Mouse (Mus musculus): ENCODE data around the gene Mef2a. TPM values are rescaled to one million over a fixed set of nuclear protein-coding genes. Genes with fewer than 3 reads are reported as not detected.
A peak's percentile ranks its signal among the peaks of the same experiment; 100 is the strongest.

Gene Mef2a
- polyA plus RNA-seq, 1 experiment = 64.5 TPM

DNA sequence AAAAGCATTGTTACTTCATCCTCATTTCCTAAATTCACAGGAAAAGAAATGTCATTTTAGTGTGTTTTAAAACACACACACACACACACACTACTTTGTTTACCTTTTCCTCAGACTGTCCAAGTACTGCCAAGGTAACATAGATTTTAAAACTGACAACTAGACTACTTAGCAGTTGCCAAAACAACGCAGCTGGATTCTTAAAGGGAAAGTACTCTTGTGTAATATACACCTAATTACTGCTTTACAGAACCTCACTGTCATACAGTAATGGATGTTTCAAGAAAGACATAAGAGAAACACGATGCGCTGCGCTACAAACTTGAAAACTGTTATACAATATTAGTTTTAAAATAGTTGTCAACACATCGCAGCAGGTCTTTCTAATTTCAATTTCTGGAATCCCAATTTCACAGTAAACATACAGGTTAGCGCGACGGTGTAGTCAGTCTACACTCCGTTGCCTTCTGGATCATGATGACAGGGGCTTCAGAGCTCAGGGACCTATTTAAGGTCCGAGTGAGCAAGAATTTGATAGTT is 1.2 kb downstream of the Mef2a start:
- peaks cover 58% of the 10 kb centered on the region for H3K79me2 ChIP-seq (ENCODE audit: control insufficient read depth, insufficient read depth)
- TF ChIP-seq POLR2A (IDR thresholded peaks at IDR 0.05; ENCODE audit: insufficient read length, low read depth) = no peak
- TF ChIP-seq MYOG (IDR thresholded peaks at IDR 0.05; ENCODE audit: control insufficient read depth in 1 of 3, insufficient read depth in 1 of 3, insufficient read length in 2 of 3, low read depth in 2 of 3) = no peak
- no peak for TF ChIP-seq MAX (IDR thresholded peaks at IDR 0.05; ENCODE audit: low read depth)
- no peak for TF ChIP-seq CEBPB (IDR thresholded peaks at IDR 0.05; ENCODE audit: insufficient read depth, poor library complexity, severe bottlenecking)
- no peak for TF ChIP-seq REST (IDR thresholded peaks at IDR 0.05; ENCODE audit: insufficient read depth, insufficient read length)
- no peak for TF ChIP-seq USF1 (IDR thresholded peaks at IDR 0.05; ENCODE audit: low read depth)
- no peak for TF ChIP-seq SRF (IDR thresholded peaks at IDR 0.05; ENCODE audit: control insufficient read depth, insufficient read length, low read depth)
- TF ChIP-seq POLR2AphosphoS2 (IDR thresholded peaks at IDR 0.05; ENCODE audit: insufficient read length, low read depth) = no peak
- no peak for TF ChIP-seq MYOD1 (IDR thresholded peaks at IDR 0.05; ENCODE audit: control insufficient read depth in 1 of 3, insufficient read length in 2 of 3, low read depth in 2 of 3)
- TF ChIP-seq E2F4 (IDR thresholded peaks at IDR 0.05; ENCODE audit: insufficient read depth) = no peak
- no peak for TF ChIP-seq TCF3 (IDR thresholded peaks at IDR 0.05; ENCODE audit: insufficient read length, low read depth)
- no peak for TF ChIP-seq TCF12 (IDR thresholded peaks at IDR 0.05; ENCODE audit: insufficient read depth, poor library complexity, severe bottlenecking)
- no peaks in the 10 kb centered on the region for H3K27me3 ChIP-seq (ENCODE audit: control insufficient read depth, insufficient read depth, insufficient read length)
- peak overlapping the region; percentile 89 for H3ac ChIP-seq (ENCODE audit: control insufficient read depth, insufficient read length)
- H3K4me2 ChIP-seq (ENCODE audit: low read depth) = peak overlapping the region; percentile 76
- H3K36me3 ChIP-seq (ENCODE audit: control insufficient read depth, insufficient read depth) = peaks cover 10% of the 10 kb centered on the region
- H3K4me3 ChIP-seq = peak overlapping the region; percentile 57

- TF ChIP-seq POLR2AphosphoS2 (IDR thresholded peaks at IDR 0.05; ENCODE audit: insufficient read length, low read depth) (peak; percentile 24), CEBPB (IDR thresholded peaks at IDR 0.05; ENCODE audit: insufficient read depth, poor library complexity, severe bottlenecking) (no peak)
- peaks cover 76% of the 10 kb centered on the region for H3K79me2 ChIP-seq (ENCODE audit: control insufficient read depth, insufficient read depth)
- H3K4me2 ChIP-seq (ENCODE audit: low read depth) = peak overlapping the region; percentile 76
- peaks cover 10% of the 10 kb centered on the region for H3K36me3 ChIP-seq (ENCODE audit: control insufficient read depth, insufficient read depth)
- no peak overlapping the region for H3ac ChIP-seq (ENCODE audit: control insufficient read depth, insufficient read length)
- no peaks in the 10 kb centered on the region for H3K27me3 ChIP-seq (ENCODE audit: control insufficient read depth, insufficient read depth, insufficient read length)
- H3K4me3 ChIP-seq = peak overlapping the region; percentile 57
Observed at GRCm38 (mm10) chr7:67369645-67370044, 3.0 kb downstream of the Mef2a start.

- TF ChIP-seq TCF12 (IDR thresholded peaks at IDR 0.05; ENCODE audit: insufficient read depth, poor library complexity, severe bottlenecking) = no peak
- TF ChIP-seq REST (IDR thresholded peaks at IDR 0.05; ENCODE audit: insufficient read depth, insufficient read length) = no peak
- TF ChIP-seq TCF3 (IDR thresholded peaks at IDR 0.05; ENCODE audit: insufficient read length, low read depth) = no peak
- no peak for TF ChIP-seq MYOD1 (IDR thresholded peaks at IDR 0.05; ENCODE audit: control insufficient read depth in 1 of 3, insufficient read length in 2 of 3, low read depth in 2 of 3)
- no peak for TF ChIP-seq POLR2AphosphoS2 (IDR thresholded peaks at IDR 0.05; ENCODE audit: insufficient read length, low read depth)
- TF ChIP-seq MAX (IDR thresholded peaks at IDR 0.05; ENCODE audit: low read depth) = no peak
- no peak for TF ChIP-seq USF1 (IDR thresholded peaks at IDR 0.05; ENCODE audit: low read depth)
- TF ChIP-seq SRF (IDR thresholded peaks at IDR 0.05; ENCODE audit: control insufficient read depth, insufficient read length, low read depth) = no peak
- no peak for TF ChIP-seq POLR2A (IDR thresholded peaks at IDR 0.05; ENCODE audit: insufficient read length, low read depth)
- no peak for TF ChIP-seq MYOG (IDR thresholded peaks at IDR 0.05; ENCODE audit: control insufficient read depth in 1 of 3, insufficient read depth in 1 of 3, insufficient read length in 2 of 3, low read depth in 2 of 3)
- no peak for TF ChIP-seq CEBPB (IDR thresholded peaks at IDR 0.05; ENCODE audit: insufficient read depth, poor library complexity, severe bottlenecking)
- TF ChIP-seq E2F4 (IDR thresholded peaks at IDR 0.05; ENCODE audit: insufficient read depth) = no peak
- Histone ChIP-seq H3K4me2 (ENCODE audit: low read depth) (peak overlapping the region; percentile 64), H3K36me3 (ENCODE audit: control insufficient read depth, insufficient read depth) (peaks cover 10% of the 10 kb centered on the region), H3K4me3 (peak overlapping the region; percentile 57), H3ac (ENCODE audit: control insufficient read depth, insufficient read length) (no peak overlapping the region), H3K79me2 (ENCODE audit: control insufficient read depth, insufficient read depth) (peaks cover 88% of the 10 kb centered on the region), H3K27me3 (ENCODE audit: control insufficient read depth, insufficient read depth, insufficient read length) (no peaks in the 10 kb centered on the region)
Observed at GRCm38 (mm10) chr7:67368394-67368793, 4.3 kb downstream of the Mef2a start.

- no peaks in the 10 kb centered on the region for H3K27me3 ChIP-seq (ENCODE audit: control insufficient read depth, insufficient read depth, insufficient read length)
- no peak overlapping the region for H3ac ChIP-seq (ENCODE audit: control insufficient read depth, insufficient read length)
- no peaks in the 10 kb centered on the region for H3K36me3 ChIP-seq (ENCODE audit: control insufficient read depth, insufficient read depth)
- no peak overlapping the region for H3K4me2 ChIP-seq (ENCODE audit: low read depth)
- H3K79me2 ChIP-seq (ENCODE audit: control insufficient read depth, insufficient read depth) = peaks cover 100% of the 10 kb centered on the region
- TF ChIP-seq MYOD1 (IDR thresholded peaks at IDR 0.05; ENCODE audit: control insufficient read depth in 1 of 3, insufficient read length in 2 of 3, low read depth in 2 of 3) = peak in 1 of 3 experiments; percentile 48
- no peak for TF ChIP-seq CEBPB (IDR thresholded peaks at IDR 0.05; ENCODE audit: insufficient read depth, poor library complexity, severe bottlenecking)
- H3K4me3 ChIP-seq = no peak overlapping the region
Observed at GRCm38 (mm10) chr7:67360588-67360987, 12.1 kb downstream of the Mef2a start.

DNA sequence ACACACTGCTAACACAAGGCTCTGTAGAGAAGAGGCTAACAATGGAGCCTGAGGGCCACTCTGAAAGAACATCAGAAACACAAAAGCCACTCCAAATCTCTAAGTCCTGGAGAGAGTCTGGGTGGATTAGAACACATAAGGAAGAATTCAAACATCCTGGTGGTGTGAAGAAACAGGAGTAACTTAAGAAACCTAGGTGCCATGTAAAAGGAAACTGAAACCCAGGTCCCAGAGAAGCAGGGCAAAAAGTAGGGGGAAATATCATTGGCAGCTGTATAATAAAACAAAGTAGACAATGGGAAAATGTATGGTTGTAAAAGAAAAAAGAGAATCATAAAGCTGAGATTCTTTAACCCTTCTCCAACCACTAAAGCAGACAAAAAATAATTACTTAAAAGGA is 12.8 kb downstream of the Mef2a start:
- Histone ChIP-seq H3K79me2 (ENCODE audit: control insufficient read depth, insufficient read depth) (peaks cover 100% of the 10 kb centered on the region), H3K36me3 (ENCODE audit: control insufficient read depth, insufficient read depth) (no peaks in the 10 kb centered on the region), H3K27me3 (ENCODE audit: control insufficient read depth, insufficient read depth, insufficient read length) (no peaks in the 10 kb centered on the region), H3K4me3 (no peak overlapping the region), H3K4me2 (ENCODE audit: low read depth) (no peak overlapping the region), H3ac (ENCODE audit: control insufficient read depth, insufficient read length) (no peak overlapping the region)
- TF ChIP-seq TCF12 (IDR thresholded peaks at IDR 0.05; ENCODE audit: insufficient read depth, poor library complexity, severe bottlenecking) (no peak), MAX (IDR thresholded peaks at IDR 0.05; ENCODE audit: low read depth) (no peak), USF1 (IDR thresholded peaks at IDR 0.05; ENCODE audit: low read depth) (no peak), E2F4 (IDR thresholded peaks at IDR 0.05; ENCODE audit: insufficient read depth) (no peak), TCF3 (IDR thresholded peaks at IDR 0.05; ENCODE audit: insufficient read length, low read depth) (no peak), REST (IDR thresholded peaks at IDR 0.05; ENCODE audit: insufficient read depth, insufficient read length) (no peak), POLR2AphosphoS2 (IDR thresholded peaks at IDR 0.05; ENCODE audit: insufficient read length, low read depth) (no peak), MYOG (IDR thresholded peaks at IDR 0.05; ENCODE audit: control insufficient read depth in 1 of 3, insufficient read depth in 1 of 3, insufficient read length in 2 of 3, low read depth in 2 of 3) (no peak), MYOD1 (IDR thresholded peaks at IDR 0.05; ENCODE audit: control insufficient read depth in 1 of 3, insufficient read length in 2 of 3, low read depth in 2 of 3) (no peak), POLR2A (IDR thresholded peaks at IDR 0.05; ENCODE audit: insufficient read length, low read depth) (no peak), CEBPB (IDR thresholded peaks at IDR 0.05; ENCODE audit: insufficient read depth, poor library complexity, severe bottlenecking) (no peak), SRF (IDR thresholded peaks at IDR 0.05; ENCODE audit: control insufficient read depth, insufficient read length, low read depth) (no peak)

All from myocyte (in vitro differentiated cells).